Mouse (Mus musculus): ENCODE results near the gene Trio.

DNA sequence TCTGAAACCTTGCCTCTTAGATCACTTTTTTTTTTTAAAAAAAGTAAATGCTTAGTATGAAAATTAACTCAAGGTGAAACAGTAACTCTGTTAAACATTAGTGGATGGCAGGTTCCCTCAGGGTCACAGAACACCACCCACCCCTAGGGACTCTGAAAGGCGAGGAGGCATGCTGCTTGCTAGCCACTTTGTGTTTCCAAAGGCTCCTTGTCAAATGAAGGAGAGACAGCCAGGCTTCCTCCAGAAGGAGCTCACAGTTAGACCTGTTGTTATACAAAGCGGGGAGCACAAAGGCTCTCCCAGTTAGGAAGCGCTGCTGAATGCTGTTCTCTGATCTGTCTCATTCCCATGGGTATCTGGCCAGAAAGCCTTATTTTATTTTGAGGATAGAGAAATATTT, 30.2 kb downstream of the Trio start:
- no peak for TF ChIP-seq CTCF (IDR thresholded peaks at IDR 0.05; ENCODE audit: low read depth, low read length)
- no peak for TF ChIP-seq POLR2A (IDR thresholded peaks at IDR 0.05; ENCODE audit: borderline replicate concordance, low read depth, low read length)
